Mouse (Mus musculus) cortical plate, adult 2 months (tissue): ENCODE results near the gene Cog1.

Experiments
- CTCF ChIP-seq: fragments of 200-500 bp; IDR thresholded peaks from 2 replicates; pipeline ENCODE4 v1.5.1; 2011; ENCODE audit warnings: mild to moderate bottlenecking, control low read depth, low read length; ENCODE audit not compliant: insufficient read depth; ENCODE audit errors: extremely low read depth
- POLR2A ChIP-seq: fragments of 200-500 bp; IDR thresholded peaks from 2 replicates; pipeline ENCODE4 v1.6.1; 2011; ENCODE audit warnings: mild to moderate bottlenecking, low read length, control low read depth; ENCODE audit not compliant: insufficient read depth; ENCODE audit errors: extremely low read depth

DNA sequence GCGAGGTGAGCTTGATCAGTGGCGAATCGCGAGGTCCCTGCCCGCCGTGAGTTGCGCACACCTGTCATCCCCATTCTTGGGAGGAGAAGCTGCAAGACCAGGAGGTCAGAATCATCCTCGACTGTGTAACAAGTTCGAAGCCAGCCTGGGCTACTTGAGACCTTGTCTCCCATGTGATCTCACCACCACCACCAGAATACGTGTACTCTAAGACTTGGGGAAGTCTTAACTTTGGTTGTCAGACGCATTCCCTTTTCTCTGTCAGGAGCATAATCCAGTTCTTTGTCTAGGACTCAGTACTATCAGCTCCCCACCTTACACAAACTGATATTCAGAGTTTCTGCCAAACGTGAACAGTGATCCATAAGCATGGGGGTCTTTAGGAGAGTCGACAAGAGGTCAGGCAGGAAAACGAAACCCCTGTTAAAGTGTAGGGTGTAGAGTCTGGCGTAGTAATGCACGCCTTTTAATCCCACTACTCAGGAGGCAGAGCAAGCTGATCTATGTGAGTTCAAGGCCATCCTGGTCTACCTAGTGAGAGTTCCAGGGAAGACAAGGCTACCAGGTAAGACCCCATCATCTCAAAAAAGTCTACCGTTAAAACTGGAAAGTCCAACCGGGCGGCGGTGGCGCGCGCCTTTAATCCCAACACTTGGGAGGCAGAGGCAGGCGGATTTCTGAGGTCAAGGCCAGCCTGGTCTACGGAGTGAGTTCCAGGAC, 35.9 kb downstream of the Cog1 start:
- no peak for TF ChIP-seq CTCF
- no peak for TF ChIP-seq POLR2A
